Mouse (Mus musculus) E14TG2a.4 (cell line): ENCODE measurements around the gene Itch.

Experiments
- H3K27me3 ChIP-seq: 2 replicates; pipeline ENCODE4 v1.6.1; 2014; ENCODE audit warnings: low read length, control low read depth; ENCODE audit not compliant: insufficient read depth
- H3K36me3 ChIP-seq: 2 replicates; pipeline ENCODE4 v1.6.1; 2014; ENCODE audit warnings: low read length, control low read depth; ENCODE audit not compliant: insufficient read depth
- H3K4me1 ChIP-seq: replicated peaks from 2 replicates; pipeline ENCODE4 v1.6.1; 2014; ENCODE audit warnings: low read depth, low read length, control low read depth
- H3K4me3 ChIP-seq: replicated peaks from 2 replicates; pipeline ENCODE4 v1.5.1; 2014; ENCODE audit warnings: mild to moderate bottlenecking, low read length
- H3K9me3 ChIP-seq: 2 replicates; pipeline ENCODE4 v1.6.1; 2014; ENCODE audit warnings: low read length, control low read depth
- CTCF ChIP-seq: conservative IDR thresholded peaks from 2 replicates; pipeline ENCODE4 v1.5.1; 2014; ENCODE audit warnings: low read length
- NANOG ChIP-seq: IDR thresholded peaks from 2 replicates; pipeline ENCODE4 v1.6.1; 2014; ENCODE audit warnings: borderline replicate concordance, low read length, mixed read lengths
- POU5F1 ChIP-seq: IDR thresholded peaks from 2 replicates; pipeline ENCODE4 v1.6.1; 2014; ENCODE audit warnings: low read length, borderline replicate concordance

Itch gene

DNA sequence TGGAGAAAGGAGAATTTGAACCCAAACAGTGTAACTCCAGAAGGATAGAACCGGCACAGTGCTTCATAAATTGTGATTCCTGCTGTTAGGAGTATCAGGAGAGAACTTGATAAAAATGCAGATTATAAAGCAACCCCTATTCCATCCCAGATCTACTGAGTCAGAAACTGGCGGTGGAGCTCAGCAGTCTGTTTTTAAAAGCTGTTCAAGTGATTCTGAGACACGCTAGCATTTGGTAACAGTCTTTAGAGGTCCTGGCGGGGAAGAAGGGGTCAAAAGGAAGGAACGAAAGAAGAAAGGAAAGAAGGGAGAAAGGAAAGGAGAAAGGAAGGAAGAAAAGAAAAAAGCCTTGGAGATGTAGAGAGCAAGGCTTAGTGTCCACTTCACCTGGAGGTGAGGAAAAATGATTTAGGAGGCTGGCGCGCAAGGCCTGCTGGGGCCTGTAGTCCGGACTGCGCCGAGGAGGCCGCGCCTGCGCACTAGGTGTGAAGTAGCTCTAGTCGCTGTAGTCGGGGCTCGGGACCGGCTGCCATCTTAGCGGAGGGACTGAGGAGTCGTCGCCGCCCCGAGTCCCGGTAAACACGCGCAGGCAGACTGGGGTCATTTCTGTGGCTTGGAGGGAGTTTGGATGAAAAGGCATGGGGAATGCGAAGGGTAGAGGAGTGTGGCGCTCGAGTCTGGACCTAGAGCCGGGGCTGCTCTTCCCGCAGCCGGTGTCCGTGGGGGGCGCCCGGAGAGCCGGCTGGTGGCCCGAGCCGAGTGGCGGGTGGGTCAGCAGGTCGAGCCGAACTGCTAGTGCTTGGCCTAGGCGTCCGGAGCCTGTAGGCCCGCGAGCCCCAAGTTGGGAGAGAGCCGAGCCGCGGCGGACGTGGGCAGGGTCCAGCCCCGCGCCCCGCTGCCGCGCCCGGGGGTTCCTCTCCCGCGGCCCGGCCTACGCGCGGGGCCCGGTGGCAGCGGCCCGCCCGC, at the start of gene Itch:
Gene Itch (plus strand): TSS at position 499 of the 966 bp plus-strand sequence.
- Histone ChIP-seq H3K36me3 (peaks cover 20% of the 10 kb centered on the region), H3K27me3 (no peaks in the 10 kb centered on the region), H3K9me3 (no peaks in the 10 kb centered on the region), H3K4me1 (peaks cover 32% of the 10 kb centered on the region), H3K4me3 (peak within 1 kb of the TSS; percentile 96)
- TF ChIP-seq POU5F1 = no peak
- no peak for TF ChIP-seq NANOG
- TF ChIP-seq CTCF = no peak

DNA sequence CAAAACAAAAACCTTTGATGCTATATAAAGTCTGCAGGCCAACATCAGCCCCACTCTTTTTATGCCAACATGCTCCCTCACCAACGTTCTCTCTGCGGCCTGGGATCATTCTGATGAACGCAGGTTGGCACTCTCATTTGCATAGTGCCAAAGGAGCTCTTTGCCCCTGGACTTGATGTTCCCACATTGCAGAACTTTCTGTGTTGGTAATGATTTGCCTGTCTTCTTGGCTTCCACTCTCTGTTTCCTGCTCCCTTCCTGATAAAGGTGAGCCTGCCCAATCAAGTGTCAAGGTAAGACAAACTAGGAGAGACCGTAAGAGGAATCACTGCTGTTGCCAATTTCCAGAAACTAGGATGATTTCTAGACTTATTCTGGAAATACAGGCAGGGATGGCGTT, 48.8 kb upstream of the Itch start:
- Histone ChIP-seq H3K27me3 (no peaks in the 10 kb centered on the region), H3K4me1 (peaks cover 33% of the 10 kb centered on the region), H3K36me3 (no peaks in the 10 kb centered on the region), H3K4me3 (no peak overlapping the region), H3K9me3 (no peaks in the 10 kb centered on the region)
- TF ChIP-seq CTCF (no peak), NANOG (no peak), POU5F1 (no peak)

DNA sequence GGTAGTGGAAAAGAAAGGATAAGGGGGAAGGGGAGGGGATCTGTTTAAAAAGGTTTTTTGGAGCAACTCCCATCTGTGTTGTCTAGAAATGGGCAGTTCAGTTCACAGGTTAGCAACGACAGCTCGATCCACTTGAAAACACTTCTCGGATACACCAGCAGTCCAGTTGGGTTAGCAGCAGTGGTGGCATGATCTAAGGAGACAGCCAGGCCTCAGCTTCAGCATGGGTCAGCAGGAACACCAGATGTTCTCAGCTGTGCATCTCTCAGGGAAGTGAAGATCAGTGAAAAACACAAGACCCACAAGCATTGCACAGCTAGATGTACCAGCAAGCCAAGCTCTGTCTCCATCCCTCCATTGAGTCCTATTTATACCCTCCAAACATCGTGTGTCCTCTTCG, 47.0 kb upstream of the Itch start:
- Histone ChIP-seq H3K36me3 (no peaks in the 10 kb centered on the region), H3K4me1 (peaks cover 23% of the 10 kb centered on the region), H3K4me3 (no peak overlapping the region), H3K9me3 (no peaks in the 10 kb centered on the region), H3K27me3 (no peaks in the 10 kb centered on the region)
- no peak for TF ChIP-seq NANOG

- TF ChIP-seq POU5F1 (no peak), CTCF (no peak), NANOG (no peak)
- peaks cover 12% of the 10 kb centered on the region for H3K4me1 ChIP-seq
- no peaks in the 10 kb centered on the region for H3K9me3 ChIP-seq
- no peaks in the 10 kb centered on the region for H3K27me3 ChIP-seq
- no peaks in the 10 kb centered on the region for H3K36me3 ChIP-seq
- no peak overlapping the region for H3K4me3 ChIP-seq
These were observed 45.0 kb upstream of the Itch start for GRCm38 (mm10) chr2:155088264-155088663.

DNA sequence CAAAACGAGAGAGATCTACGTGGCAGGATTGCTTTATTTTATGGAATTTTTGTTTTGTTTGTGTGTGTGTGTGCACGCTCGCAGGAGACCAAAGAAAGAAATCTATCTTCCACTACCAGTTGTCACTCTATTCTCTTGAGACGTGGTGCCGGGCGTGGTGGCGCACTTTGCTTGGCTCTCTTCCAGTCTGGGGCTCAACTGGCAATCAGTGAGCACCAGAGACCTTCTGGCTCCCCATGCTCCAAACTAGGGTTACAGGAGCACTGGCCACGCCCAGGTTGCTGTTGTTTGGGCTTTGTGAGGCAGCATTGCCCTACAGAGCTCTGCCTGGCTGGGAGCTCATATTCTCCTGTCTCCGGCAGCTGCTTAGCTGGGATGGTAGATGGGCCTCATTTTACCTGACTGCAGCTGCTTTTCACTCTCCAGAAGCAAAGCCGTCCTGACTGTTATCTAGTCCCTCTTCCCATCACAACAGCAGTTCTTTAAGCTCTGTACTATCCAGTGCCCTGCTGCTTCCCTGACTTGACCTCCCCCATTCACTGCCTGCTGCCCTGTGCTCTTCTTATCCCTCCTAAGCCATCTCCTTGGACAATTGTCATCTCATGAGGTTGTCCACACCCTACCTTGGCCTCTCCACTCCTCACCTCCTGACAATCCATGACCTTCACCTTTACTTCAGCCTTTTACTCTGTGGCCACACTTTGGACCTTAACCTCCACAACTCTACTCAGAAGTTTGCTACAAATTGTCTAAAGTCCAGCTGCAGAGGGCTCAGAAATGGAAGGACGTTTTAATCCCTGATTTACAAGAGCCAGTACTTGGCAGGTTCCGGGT, 42.2 kb upstream of the Itch start:
- peaks cover 12% of the 10 kb centered on the region for H3K4me1 ChIP-seq
- no peaks in the 10 kb centered on the region for H3K9me3 ChIP-seq
- H3K4me3 ChIP-seq = peak overlapping the region; percentile 29
- no peaks in the 10 kb centered on the region for H3K27me3 ChIP-seq
- no peak for TF ChIP-seq NANOG
- no peak for TF ChIP-seq CTCF
- TF ChIP-seq POU5F1 = no peak
- no peaks in the 10 kb centered on the region for H3K36me3 ChIP-seq

- Histone ChIP-seq H3K4me3 (no peak overlapping the region), H3K27me3 (no peaks in the 10 kb centered on the region), H3K9me3 (no peaks in the 10 kb centered on the region), H3K4me1 (peaks cover 12% of the 10 kb centered on the region), H3K36me3 (no peaks in the 10 kb centered on the region)
- TF ChIP-seq POU5F1 (no peak), CTCF (no peak), NANOG (no peak)
These were observed 41.6 kb upstream of the Itch start for GRCm38 (mm10) chr2:155091743-155092075.

DNA sequence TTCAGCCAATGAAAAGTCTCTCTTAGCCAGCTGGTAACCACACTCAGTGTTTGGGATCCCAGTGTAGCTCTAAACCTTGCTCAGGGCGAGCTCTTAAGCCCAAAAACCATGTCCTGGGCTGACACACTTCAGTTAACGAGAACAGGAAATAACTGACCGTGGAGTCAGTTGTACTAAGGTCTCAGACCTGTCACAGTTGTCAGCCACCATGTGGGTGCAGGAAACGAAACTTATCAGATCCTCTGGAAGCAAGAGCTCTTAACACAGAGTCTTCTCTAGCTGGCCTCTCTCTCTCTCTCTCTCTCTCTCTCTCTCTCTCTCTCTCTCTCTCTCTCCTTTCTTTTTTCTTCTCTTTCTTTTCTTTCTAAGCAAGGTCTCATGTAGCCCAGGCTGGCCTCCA, 39.9 kb upstream of the Itch start:
- H3K27me3 ChIP-seq = no peaks in the 10 kb centered on the region

GRCm38 (mm10) chr2:155098720-155099380, 34.5 kb upstream of the Itch start:
- H3K4me1 ChIP-seq = peaks cover 35% of the 10 kb centered on the region
- no peak overlapping the region for H3K4me3 ChIP-seq
- peaks cover 13% of the 10 kb centered on the region for H3K9me3 ChIP-seq
- TF ChIP-seq CTCF (peak; percentile 25; the same call in 1 of the 2 replicates), NANOG (no peak), POU5F1 (no peak)
- no peaks in the 10 kb centered on the region for H3K36me3 ChIP-seq
- no peaks in the 10 kb centered on the region for H3K27me3 ChIP-seq

More for the DNA sequence above, 39.9 kb upstream of the Itch start:
- Histone ChIP-seq H3K36me3 (no peaks in the 10 kb centered on the region), H3K4me3 (no peak overlapping the region), H3K4me1 (peaks cover 12% of the 10 kb centered on the region), H3K9me3 (peaks cover 9% of the 10 kb centered on the region)
- TF ChIP-seq POU5F1 (no peak), NANOG (no peak), CTCF (no peak)
